Mouse (Mus musculus) liver, embryonic 12.5 days (tissue): ENCODE results near the gene Srp72. TPM values are rescaled to one million over a fixed set of nuclear protein-coding genes. Genes with fewer than 3 reads are reported as not detected.
"Not testable (repeated sequence)": the region's sequence is repeated elsewhere in the genome, so short reads cannot be mapped to it uniquely, and the experiment has no call there.

Experiments used
- ATAC-seq: fragments of 200-750 bp; cut with Nextera tagmentation; 2 replicates; pipeline ENCODE4 v1.8.0; 2017; ENCODE audit warnings: moderate number of reproducible peaks, mild to moderate bottlenecking, moderate library complexity
- H3K27ac ChIP-seq: fragments of 300-500 bp; sonication (generic); 2 replicates; pipeline ENCODE4 v1.5.1; 2016; ENCODE audit warnings: mild to moderate bottlenecking
- H3K27me3 ChIP-seq: fragments of 300-500 bp; sonication (generic); replicated peaks from 2 replicates; pipeline ENCODE4 v1.6.1; 2016; ENCODE audit warnings: mild to moderate bottlenecking, moderate library complexity
- H3K36me3 ChIP-seq: fragments of 300-500 bp; sonication (generic); 2 replicates; pipeline ENCODE4 v1.6.1; 2016; ENCODE audit warnings: mild to moderate bottlenecking, moderate library complexity
- H3K4me1 ChIP-seq: fragments of 300-500 bp; sonication (generic); 2 replicates; pipeline ENCODE4 v1.6.1; 2016
- H3K4me2 ChIP-seq: fragments of 300-500 bp; sonication (generic); 2 replicates; pipeline ENCODE4 v1.6.1; 2016; ENCODE audit warnings: mild to moderate bottlenecking, moderate library complexity
- H3K4me3 ChIP-seq: fragments of 300-500 bp; sonication (generic); 2 replicates; pipeline ENCODE4 v1.5.1; 2016; ENCODE audit warnings: mild to moderate bottlenecking, moderate library complexity
- H3K9ac ChIP-seq: fragments of 300-500 bp; sonication (generic); 2 replicates; pipeline ENCODE4 v1.6.1; 2016; ENCODE audit warnings: mild to moderate bottlenecking, moderate library complexity
- H3K9me3 ChIP-seq: fragments of 300-500 bp; sonication (generic); replicated peaks from 2 replicates; pipeline ENCODE4 v1.6.1; 2016; ENCODE audit warnings: mild to moderate bottlenecking, moderate library complexity
- WGBS: fragments of 180-500 bp; shearing (Covaris S2); methylation state at CpG from one replicate; pipeline ENCODE4 v1.1.7; 2016; ENCODE audit not compliant: insufficient replicate concordance; 5-methylcytosine and 5-hydroxymethylcytosine counted together
- polyA plus RNA-seq: library from polyadenylated mRNA; unstranded; fragments of >200 nt; fragmentation: Nextera tagmentation; extraction: Ambion mirVana; gene quantifications from 2 replicates; pipeline ENCODE4 v1.2.1, GENCODE M21; 2016

Gene Srp72
- polyA plus RNA-seq, 1 experiment from 2014 or later, result 58.9 TPM

- peaks cover 76% of the 10 kb centered on the region for H3K4me1 ChIP-seq
- H3K27me3 ChIP-seq, result no peaks in the 10 kb centered on the region
- peak within 1 kb of the TSS; percentile 70 for H3K4me3 ChIP-seq
- ATAC-seq, result peak; percentile 91
- WGBS, result under 1% methylated on average over 81 of the region's 81 CpGs
- H3K9me3 ChIP-seq, result no peaks in the 10 kb centered on the region
- peaks cover 58% of the 10 kb centered on the region for H3K36me3 ChIP-seq
- peak within 1 kb of the TSS; percentile 80 for H3K27ac ChIP-seq
- peak within 1 kb of the TSS; percentile 79 for H3K9ac ChIP-seq
- H3K4me2 ChIP-seq, result peak within 1 kb of the TSS; percentile 97
Observed at GRCm38 (mm10) chr5:76951106-76952027, 23.1 kb upstream of the Srp72 start, which contains the start of the genes Paics and Ppat. Paics (plus strand) TSS chr5:76951307. Ppat (minus strand) TSS chr5:76951578.

DNA sequence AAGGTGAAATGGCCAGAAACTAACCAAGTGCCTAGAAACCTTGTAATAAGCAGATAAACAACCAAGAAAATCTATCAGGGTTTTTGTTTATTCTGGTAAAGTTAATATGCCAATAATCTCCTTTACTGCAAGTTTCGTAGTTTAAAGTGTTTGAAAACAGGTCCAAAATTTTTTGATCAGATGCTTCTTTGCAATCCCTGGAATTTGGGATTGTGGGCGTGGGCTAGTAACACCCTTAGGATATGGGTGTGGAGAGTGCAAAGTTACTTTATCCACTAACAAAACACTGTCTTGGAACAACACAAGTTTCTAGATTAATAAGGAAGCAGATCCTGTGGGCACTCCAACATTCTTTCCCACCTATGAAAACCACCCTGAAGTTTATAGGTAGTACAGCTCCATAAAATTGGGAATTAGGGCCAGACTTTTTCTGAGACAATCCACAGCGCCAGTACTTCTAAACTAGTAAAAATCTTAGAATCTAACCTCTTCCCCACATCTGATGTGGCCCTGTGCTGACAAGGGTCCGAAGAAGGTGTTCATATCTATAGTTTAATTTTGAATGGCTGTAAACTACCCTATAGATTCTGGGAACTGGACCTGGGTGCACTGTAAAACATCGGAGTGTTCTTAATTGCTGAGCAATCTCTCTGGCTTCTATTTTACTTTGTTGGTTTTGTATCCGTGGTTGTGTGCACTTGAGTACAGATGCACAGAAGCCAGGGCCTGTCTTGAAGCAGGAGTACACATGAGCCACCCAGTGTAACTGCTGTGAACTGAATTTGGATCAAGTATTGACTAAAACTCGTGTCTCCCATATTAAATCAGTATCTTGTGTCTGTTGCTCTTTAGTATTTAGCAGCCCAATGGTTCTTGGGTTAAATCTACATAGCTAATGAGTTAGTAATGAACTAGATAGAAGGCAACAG is 22.1 kb upstream of the Srp72 start:
- Histone ChIP-seq H3K9ac (peak overlapping the region; percentile 79), H3K4me2 (peak overlapping the region; percentile 97), H3K27me3 (no peaks in the 10 kb centered on the region), H3K36me3 (peaks cover 58% of the 10 kb centered on the region), H3K4me3 (peak overlapping the region; percentile 70), H3K4me1 (peaks cover 66% of the 10 kb centered on the region), H3K9me3 (no peaks in the 10 kb centered on the region), H3K27ac (peak overlapping the region; percentile 80)
- no peak for ATAC-seq
- 8% methylated on average over 7 of the region's 7 CpGs for WGBS

DNA sequence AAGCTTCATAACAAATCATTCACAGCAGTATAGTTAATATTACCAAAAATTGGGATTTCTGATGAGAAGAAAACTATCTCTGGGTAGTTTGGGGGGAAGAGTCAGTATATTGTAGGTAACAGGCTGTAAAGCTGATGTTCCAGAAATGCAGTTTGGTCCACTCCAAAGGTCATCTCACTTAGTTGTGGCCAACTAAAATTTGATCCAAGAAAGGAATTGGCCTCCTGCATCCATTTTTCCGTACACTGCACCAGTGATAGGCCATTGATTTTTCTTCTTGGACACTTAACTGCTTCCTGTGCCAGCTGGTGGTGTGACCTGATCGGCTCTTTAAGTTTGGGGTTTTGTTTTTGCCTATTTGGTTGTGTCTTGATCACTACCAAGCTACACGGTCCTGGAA is 20.7 kb upstream of the Srp72 start:
- WGBS, result 64% methylated on average over 3 of the region's 3 CpGs
- H3K4me3 ChIP-seq, result peak overlapping the region; percentile 29; the same call in 1 of the 2 replicates
- H3K9ac ChIP-seq, result peak overlapping the region; percentile 29; the same call in 1 of the 2 replicates
- no peak for ATAC-seq
- H3K27ac ChIP-seq, result 0 out of 2 replicates have a peak overlapping the region, but pooled peaks have one; percentile 41
- H3K4me1 ChIP-seq, result peaks cover 52% of the 10 kb centered on the region
- H3K27me3 ChIP-seq, result no peaks in the 10 kb centered on the region
- peaks cover 58% of the 10 kb centered on the region for H3K36me3 ChIP-seq
- H3K9me3 ChIP-seq, result no peaks in the 10 kb centered on the region
- H3K4me2 ChIP-seq, result peak overlapping the region; percentile 97

DNA sequence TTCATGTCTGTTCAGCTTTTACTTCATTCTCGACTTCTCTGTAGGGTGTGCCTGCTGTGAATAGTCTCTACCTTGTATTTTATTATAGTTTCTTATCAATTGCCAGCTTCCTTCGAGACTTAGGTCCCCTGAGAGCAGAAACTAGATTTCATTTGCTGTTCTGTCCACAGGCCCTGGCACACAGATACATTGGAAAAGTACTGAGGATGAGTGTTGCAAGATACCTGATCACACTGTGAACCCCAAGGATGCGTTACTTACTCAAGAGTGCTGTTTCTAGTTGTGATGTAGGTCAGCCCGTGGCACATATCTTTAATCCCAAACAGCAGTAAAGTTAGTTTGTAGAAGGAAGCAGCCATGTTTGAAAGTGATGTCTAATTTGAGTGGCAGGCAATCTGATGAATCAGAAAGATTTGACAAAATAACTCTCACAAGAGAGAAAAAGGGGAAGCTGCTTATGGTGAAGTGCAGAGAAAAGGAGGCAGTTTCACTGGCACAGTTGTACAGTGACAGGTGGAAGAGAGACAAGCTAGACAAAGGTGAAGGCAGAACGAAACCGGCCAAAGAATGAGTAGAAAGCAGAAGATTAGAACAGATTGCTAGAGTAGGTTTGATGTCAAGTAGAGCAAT is 20.1 kb upstream of the Srp72 start:
- H3K4me1 ChIP-seq, result peaks cover 46% of the 10 kb centered on the region
- ATAC-seq, result no peak
- H3K4me2 ChIP-seq, result peak overlapping the region; percentile 97
- H3K27ac ChIP-seq, result 0 out of 2 replicates have a peak overlapping the region, but pooled peaks have one; percentile 41
- H3K9ac ChIP-seq, result peak overlapping the region; percentile 29; the same call in 1 of the 2 replicates
- H3K9me3 ChIP-seq, result no peaks in the 10 kb centered on the region
- WGBS, result 67% methylated on average over 6 of the region's 6 CpGs
- peaks cover 61% of the 10 kb centered on the region for H3K36me3 ChIP-seq
- H3K4me3 ChIP-seq, result no peak overlapping the region
- no peaks in the 10 kb centered on the region for H3K27me3 ChIP-seq

GRCm38 (mm10) chr5:76955474-76955873 is 19.0 kb upstream of the Srp72 start:
- Histone ChIP-seq H3K4me1 (peaks cover 37% of the 10 kb centered on the region), H3K36me3 (peaks cover 72% of the 10 kb centered on the region), H3K27ac (no peak overlapping the region), H3K4me2 (no peak overlapping the region), H3K9ac (no peak overlapping the region), H3K27me3 (no peaks in the 10 kb centered on the region), H3K9me3 (no peaks in the 10 kb centered on the region), H3K4me3 (no peak overlapping the region)
- ATAC-seq, result no peak
- WGBS, result 71% methylated on average over 4 of the region's 4 CpGs

GRCm38 (mm10) chr5:76957954-76958353 is 16.5 kb upstream of the Srp72 start:
- Histone ChIP-seq H3K4me2 (no peak overlapping the region), H3K9ac (no peak overlapping the region), H3K4me3 (no peak overlapping the region), H3K36me3 (peaks cover 96% of the 10 kb centered on the region), H3K4me1 (peaks cover 28% of the 10 kb centered on the region), H3K27ac (no peak overlapping the region), H3K9me3 (no peaks in the 10 kb centered on the region), H3K27me3 (no peaks in the 10 kb centered on the region)
- no peak for ATAC-seq
- 90% methylated on average over 1 of the region's 1 CpGs for WGBS

- no peak for ATAC-seq
- Histone ChIP-seq H3K27me3 (no peaks in the 10 kb centered on the region), H3K9me3 (no peaks in the 10 kb centered on the region), H3K27ac (no peak overlapping the region), H3K9ac (no peak overlapping the region), H3K4me2 (no peak overlapping the region), H3K4me1 (peaks cover 14% of the 10 kb centered on the region), H3K4me3 (no peak overlapping the region), H3K36me3 (peaks cover 99% of the 10 kb centered on the region)
- WGBS, result 87% methylated on average over 5 of the region's 5 CpGs
Observed at GRCm38 (mm10) chr5:76959587-76959986, 14.9 kb upstream of the Srp72 start.

GRCm38 (mm10) chr5:76962545-76962944 is 11.9 kb upstream of the Srp72 start:
- Histone ChIP-seq H3K9me3 (no peaks in the 10 kb centered on the region), H3K4me2 (no peak overlapping the region), H3K4me3 (no peak overlapping the region), H3K36me3 (peaks cover 98% of the 10 kb centered on the region), H3K27ac (no peak overlapping the region), H3K4me1 (no peaks in the 10 kb centered on the region), H3K9ac (no peak overlapping the region), H3K27me3 (no peaks in the 10 kb centered on the region)
- WGBS, result 82% methylated on average over 11 of the region's 11 CpGs
- ATAC-seq, result no peak

DNA sequence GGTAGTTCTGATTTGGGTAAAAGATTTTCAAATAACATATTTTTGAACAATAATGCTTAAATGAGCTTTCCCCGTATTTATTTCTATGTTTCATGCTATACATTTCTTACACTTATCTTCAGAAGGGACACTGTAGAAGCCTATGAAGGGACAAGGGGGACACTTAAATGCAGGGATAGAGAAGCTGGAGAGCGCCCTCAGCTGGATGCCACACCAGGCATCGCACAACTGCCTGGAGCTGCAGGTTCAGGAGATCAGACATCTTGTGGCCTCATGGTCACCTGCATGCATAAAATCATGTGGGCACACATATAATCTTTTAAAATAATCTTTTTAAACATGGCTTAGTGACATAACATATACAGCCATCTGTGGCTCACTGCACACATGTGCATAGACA is 9.8 kb upstream of the Srp72 start:
- Histone ChIP-seq H3K27me3 (no peaks in the 10 kb centered on the region), H3K4me3 (no peak overlapping the region), H3K9ac (no peak overlapping the region), H3K4me1 (no peaks in the 10 kb centered on the region), H3K9me3 (no peaks in the 10 kb centered on the region), H3K36me3 (peaks cover 99% of the 10 kb centered on the region), H3K27ac (no peak overlapping the region), H3K4me2 (no peak overlapping the region)
- ATAC-seq, result no peak
- WGBS, result 83% methylated on average over 3 of the region's 3 CpGs

DNA sequence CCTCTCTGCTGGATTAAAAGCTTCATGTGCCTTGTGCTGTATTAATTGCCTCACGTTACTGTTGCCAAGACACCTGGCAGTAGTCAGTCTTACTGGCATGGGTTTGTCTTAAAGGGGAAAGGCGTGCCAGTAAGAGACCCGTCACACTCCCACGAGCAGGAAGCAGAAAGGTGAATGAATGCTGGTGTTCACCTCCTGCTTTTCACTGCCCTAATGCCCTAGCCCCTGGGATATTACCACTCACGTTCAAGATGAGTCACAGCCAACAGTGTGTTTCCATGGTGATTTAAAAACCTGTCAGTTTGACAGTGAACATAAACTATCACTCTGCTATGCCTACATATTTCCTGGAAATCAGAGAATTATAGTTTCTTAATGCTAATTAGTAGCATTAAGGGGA is 5.2 kb upstream of the Srp72 start:
- no peak overlapping the region for H3K27ac ChIP-seq
- H3K4me1 ChIP-seq, result peaks cover 10% of the 10 kb centered on the region
- ATAC-seq, result no peak
- no peaks in the 10 kb centered on the region for H3K9me3 ChIP-seq
- H3K4me3 ChIP-seq, result no peak overlapping the region
- H3K36me3 ChIP-seq, result peaks cover 72% of the 10 kb centered on the region
- no peak overlapping the region for H3K4me2 ChIP-seq
- no peak overlapping the region for H3K9ac ChIP-seq
- no peaks in the 10 kb centered on the region for H3K27me3 ChIP-seq
- 76% methylated on average over 5 of the region's 5 CpGs for WGBS

DNA sequence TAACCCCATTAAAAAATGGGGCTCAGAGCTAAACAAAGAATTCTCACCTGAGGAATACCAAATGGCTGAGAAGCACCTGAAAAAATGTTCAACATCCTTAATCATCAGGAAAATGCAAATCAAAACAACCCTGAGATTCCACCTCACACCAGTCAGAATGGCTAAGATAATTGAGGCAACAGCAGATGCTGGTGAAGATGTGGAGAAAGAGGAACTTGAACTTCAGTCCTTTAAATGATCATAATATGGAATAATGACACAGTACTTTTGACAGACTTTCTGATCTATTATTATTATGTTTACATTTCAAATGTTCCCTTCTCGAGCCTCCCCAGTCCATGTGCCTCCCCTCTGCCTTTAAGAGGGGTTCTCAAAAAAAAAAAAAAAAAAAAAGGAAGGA is 3.4 kb upstream of the Srp72 start:
- not testable (repeated sequence) for H3K4me3 ChIP-seq, H3K27me3 ChIP-seq, H3K9ac ChIP-seq, H3K9me3 ChIP-seq, H3K27ac ChIP-seq, H3K4me2 ChIP-seq, ATAC-seq
- 55% methylated on average over 1 of the region's 1 CpGs for WGBS
- H3K4me1 ChIP-seq, result peaks cover 19% of the 10 kb centered on the region
- H3K36me3 ChIP-seq, result peaks cover 56% of the 10 kb centered on the region
